Mouse (Mus musculus): ENCODE measurements around the gene Ncln.

Gene Ncln

DNA sequence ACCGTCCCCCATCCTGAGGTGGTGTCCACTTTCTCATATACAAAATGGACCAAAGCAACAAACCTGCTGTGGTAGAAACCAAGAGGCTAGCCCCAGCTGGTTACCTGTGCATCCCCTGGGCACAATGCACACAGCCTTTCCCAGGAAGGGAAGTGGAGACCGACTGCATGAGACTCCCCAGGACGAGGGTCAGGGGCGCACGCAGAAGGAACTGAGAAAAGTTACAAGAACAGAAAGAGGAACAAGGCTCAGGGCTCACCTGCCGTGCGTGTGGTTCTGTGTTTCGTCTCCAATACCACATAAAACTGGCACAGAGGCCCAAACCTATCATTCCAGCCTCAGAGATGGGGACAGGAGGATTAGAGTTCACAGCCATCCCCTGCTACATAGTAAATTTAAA is 21.0 kb upstream of the Ncln start:
- in situ Hi-C loops (cut with MboI, MseI) = no loop called here

GRCm38 (mm10) chr10:81513798-81514197 is 17.6 kb upstream of the Ncln start:
- in situ Hi-C loops (cut with MboI, MseI) = no loop called here

- in situ Hi-C loops (cut with MboI, MseI) = no loop called here
Measured at GRCm38 (mm10) chr10:81510246-81510810, 14.1 kb upstream of the Ncln start.

DNA sequence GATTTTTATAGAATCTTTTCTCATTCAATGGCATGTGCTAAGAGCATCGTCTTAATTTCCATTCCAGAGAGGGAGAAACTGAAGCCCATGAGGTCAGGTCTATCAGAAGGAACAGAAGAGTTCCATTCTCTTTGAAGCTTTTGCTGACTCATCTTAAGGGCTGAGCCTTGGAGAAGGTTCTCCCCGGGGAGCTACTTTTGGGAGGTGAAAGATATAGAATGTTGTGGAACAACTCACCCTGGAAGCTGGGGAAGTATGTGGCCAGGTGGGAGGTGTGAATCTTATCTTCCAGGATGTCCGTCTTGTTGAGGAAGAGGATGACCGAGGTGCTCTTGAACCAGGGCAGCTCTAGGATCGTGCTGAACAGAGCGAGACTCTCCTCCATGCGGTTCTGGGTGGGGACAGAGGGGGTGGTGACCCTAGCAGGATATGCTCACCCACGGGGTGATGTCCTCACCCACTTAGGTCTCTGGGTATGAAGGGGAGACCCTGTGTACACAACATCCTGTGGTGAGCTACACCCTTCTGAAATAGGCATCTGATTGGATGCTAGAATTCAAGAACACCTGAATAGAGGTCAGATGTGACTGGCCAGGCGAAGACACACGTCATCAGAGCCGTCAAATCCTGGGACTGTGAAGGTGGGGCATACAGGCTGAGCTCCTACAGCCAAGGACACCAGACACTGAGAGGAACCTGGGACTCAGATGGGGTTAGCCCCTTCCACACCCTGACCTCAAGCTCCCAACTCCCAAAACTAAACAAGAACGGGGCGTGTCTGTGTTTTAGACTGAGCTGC is 11.7 kb upstream of the Ncln start:
- in situ Hi-C loops (cut with MboI, MseI) = loop anchor here in 1 of 2 experiments (10.0 kb wide), 1 partner anchor 1497 kb away; no protein-coding TSS in a partner anchor

DNA sequence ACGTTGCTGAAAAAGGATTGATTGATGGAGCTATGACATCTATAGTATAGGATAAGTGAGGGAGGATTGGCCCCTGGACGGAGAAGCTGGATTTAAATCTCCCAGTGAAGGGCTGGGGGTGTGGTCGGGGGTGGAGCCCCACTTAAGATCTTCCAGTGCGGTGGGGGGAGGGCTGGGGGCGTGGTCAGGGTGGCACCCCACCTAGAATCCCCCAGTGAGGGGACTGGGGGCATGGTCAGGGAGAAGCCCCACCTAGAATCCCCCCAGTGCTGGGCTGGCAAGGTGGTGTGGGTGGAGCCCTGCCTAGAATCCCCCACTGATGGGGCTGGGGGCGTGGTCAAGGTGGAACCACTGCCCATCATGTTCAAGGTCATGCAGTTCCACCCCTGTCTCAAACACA is 10.9 kb upstream of the Ncln start:
- in situ Hi-C loops (cut with MboI, MseI) = loop anchor here in 1 of 2 experiments (10.0 kb wide), 1 partner anchor 1498 kb away; no protein-coding TSS in a partner anchor

- in situ Hi-C loops (cut with MboI, MseI) = loop anchor here in 1 of 2 experiments (10.0 kb wide), 1 partner anchor 1500 kb away; no protein-coding TSS in a partner anchor
Measured at GRCm38 (mm10) chr10:81505016-81505664, 8.9 kb upstream of the Ncln start.

DNA sequence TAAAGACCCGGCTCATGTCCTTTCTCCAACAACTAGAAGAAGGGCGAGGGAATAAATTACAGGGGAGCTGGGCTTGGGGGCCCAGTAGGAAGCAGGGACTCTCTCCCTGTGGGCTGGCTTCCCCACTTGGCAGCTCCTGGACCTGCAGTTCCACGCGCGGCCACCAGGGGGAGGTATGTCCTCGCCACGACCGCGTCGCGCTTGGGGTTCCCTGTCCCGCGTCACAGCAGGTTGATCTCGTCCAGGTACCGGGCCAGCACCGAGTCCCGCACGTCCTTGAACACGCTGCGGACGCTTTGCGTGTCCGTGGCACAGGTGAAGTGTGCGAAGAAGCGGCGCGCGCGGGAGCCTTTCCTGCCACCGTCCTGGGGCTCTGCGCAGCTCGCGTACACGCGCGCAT is 6.5 kb upstream of the Ncln start:
- in situ Hi-C loops (cut with MboI, MseI) = loop anchor here in 1 of 2 experiments (10.0 kb wide), 1 partner anchor 1502 kb away; no protein-coding TSS in a partner anchor

- in situ Hi-C loops (cut with MboI, MseI) = loop anchor here in 1 of 2 experiments (10.0 kb wide), 1 partner anchor 1503 kb away; no protein-coding TSS in a partner anchor
Measured at GRCm38 (mm10) chr10:81501863-81502262, 5.7 kb upstream of the Ncln start.

DNA sequence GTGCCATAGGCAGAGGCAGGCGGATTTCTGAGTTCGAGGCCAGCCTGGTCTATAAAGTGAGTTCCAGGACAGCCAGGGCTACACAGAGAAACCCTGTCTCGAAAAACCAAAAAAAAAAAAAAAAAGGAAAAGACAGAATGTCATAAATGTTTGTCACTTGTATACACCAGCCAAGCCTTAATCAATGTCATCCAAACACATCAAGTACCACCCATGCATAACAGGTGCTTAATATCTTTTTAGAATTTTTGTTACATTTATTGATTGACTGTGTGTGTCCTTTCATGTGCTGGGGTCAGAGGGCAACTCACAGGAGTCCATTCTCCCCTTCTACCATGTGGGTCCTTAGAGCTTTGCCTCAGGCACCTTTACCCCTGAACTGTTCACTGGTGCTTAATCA is 3.8 kb upstream of the Ncln start, which contains the start of gene S1pr4:
Gene S1pr4 (minus strand): TSS at position 101 of the 400 bp plus-strand sequence.
- in situ Hi-C loops (cut with MboI, MseI) = loop anchor here in 1 of 2 experiments (10.0 kb wide), 1 partner anchor 1505 kb away; no protein-coding TSS in a partner anchor

- in situ Hi-C loops (cut with MboI, MseI) = no loop called here
Measured at GRCm38 (mm10) chr10:81499250-81499901, 3.2 kb upstream of the Ncln start.

DNA sequence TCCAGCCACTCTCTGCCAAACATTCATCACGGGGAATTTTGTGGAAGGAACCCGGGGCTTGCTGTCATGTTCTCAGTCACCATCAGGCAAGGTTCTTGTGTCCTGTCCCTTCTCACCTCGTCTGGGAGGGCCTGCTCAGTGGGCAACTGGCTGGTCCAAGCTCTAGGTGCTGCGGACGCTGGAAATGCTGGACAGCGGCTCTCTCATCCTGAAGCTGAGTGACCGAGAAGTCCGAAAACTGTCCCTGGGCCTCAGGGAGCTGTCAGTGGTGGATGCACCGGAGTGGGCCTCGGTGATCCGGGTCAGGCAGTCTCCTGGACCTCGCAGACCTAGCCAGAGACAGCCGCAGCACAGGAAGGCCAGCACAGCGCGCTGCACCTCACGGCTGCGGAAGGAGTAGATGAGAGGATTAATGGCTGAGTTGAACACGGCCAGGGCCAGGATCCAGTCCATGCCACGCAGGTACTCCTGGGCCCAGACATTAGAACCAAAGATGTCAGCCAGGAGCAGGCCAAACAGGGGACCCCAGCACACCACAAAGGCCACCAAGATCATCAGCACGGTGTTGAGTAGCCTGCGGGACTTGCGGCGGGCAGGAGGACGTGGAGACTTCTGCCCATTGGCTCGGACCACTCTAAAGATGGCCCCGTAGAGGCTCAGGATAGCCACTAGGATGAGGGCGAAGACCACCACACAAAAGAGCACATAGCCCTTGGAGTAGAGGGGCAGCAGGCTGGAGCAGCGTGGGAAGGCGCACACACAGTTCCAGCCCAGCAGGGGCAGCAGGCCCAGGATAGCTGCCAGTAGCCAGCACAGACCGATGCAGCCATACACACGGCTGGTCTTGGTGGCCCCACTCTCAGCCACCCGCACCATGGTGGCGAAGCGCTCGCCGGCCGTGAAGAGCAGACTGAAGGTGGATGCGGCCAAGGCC is 2.4 kb upstream of the Ncln start:
- in situ Hi-C loops (cut with MboI, MseI) = no loop called here

DNA sequence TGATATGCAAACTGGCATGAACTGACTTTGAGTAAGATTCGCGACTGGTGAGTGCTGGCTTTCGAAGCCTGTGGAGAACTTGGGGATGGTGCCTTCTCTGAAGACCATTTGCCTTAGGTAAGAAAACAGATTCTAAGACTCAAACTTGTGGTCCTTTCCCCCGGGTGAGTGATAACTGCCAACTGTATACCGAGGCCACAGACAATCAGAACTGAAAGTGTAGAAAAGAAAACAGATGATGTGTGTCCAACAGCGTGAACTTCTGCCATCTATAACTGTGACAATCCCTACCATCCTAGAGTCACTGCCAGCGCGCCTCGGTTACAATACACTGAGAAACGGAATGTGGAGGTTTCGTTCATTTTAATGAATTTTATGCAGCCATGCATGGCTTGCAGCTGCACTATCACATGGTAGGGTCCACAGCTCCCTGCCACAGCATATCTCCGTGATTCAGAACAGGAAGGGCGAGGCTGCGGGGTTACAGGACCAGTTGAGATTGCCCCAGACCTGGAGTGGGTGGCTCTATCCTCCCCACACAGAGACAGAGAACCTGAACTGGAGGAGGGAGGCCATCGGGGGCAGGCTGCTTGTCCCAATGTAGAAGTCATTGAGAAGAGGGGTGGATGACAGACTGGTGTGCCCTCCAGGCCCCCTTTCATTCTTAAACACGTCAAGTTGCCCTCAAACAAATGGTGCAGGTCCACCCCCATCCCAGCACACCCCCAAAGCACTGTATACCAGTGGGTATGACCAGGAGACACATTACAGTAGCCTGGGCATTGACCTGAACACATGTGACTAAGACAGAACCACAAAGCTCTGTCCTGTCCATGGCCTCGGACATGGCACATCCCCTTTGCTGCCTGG is 1.4 kb upstream of the Ncln start:
- in situ Hi-C loops (cut with MboI, MseI) = no loop called here

DNA sequence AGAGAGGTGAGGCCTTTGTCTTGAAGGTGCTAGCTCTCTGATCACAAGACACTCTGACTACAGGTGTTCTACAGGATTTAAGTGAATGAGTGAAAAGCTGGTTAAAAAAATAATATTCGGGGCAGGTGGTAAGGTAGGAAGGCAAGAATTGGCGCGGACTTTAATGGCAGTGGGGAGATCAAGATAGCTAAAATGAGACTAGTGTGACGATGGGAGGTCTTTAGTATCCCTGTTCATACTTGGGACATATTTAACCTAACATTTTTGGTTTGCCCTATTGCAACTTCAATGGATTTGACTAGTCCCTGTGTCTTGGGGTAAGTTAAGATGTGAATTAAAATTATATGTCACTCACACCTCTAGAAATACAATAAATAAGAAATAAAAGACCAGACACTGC is 777 bp upstream of the Ncln start:
- in situ Hi-C loops (cut with MboI, MseI) = no loop called here

DNA sequence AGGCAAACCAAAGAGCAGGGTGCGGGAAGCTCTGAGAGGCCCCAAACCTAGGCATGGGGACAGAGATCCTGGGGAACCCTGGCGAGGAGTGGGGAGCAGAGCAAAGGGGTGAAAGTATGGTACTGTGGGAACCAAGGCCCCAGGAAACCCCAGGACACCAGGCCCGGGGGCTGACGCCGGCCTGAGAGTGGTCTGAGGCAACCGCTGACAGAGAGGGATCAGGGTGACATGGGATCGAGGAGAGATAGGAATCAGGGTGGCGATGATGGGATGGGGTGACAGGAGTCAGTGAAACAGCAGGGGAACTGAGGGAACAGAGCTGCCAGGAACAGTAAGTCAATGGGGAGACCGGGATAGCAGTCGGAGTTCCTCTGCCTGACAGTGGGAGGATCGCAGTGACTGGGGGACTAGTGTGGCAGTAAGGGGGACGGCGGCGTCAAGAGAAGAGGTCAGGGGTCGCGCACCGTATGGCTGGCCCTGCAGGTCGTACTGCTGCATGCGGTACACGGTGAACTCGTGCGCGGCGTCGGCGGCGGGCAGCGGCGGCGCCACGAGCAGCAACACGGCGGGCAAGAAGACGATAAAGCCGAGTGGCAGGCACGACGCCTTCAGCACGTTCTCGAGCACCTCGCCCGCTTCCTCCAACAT is 452 bp downstream of the Ncln start:
- in situ Hi-C loops (cut with MboI, MseI) = no loop called here

DNA sequence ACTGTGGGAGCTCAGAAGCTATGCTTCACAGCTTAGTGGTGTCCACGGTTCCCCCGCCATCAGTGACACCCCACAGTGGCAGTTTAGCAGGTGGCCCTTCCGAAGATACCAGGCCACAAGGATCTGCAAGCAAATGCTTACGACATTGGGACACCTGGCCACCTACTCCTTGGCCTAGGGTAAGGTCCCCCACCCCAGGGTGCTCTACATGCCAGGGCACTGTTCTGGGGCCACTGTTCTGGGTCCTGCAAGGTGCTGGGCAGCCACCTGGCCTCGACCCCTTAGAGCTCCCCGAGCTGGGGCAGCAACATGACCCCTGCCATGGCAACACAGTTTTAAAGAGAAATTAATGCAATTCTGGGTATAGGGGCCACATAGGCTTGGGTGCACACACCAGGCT is 1.0 kb downstream of the Ncln start:
- in situ Hi-C loops (cut with MboI, MseI) = no loop called here

- in situ Hi-C loops (cut with MboI, MseI) = no loop called here
Measured at GRCm38 (mm10) chr10:81494260-81495041, 1.7 kb downstream of the Ncln start.

GRCm38 (mm10) chr10:81493601-81494220 is 2.5 kb downstream of the Ncln start:
- in situ Hi-C loops (cut with MboI, MseI) = no loop called here

All from T-helper 17 cell (primary cell).